Mouse (Mus musculus): ENCODE data around the gene Tab1.

Gene Tab1

DNA sequence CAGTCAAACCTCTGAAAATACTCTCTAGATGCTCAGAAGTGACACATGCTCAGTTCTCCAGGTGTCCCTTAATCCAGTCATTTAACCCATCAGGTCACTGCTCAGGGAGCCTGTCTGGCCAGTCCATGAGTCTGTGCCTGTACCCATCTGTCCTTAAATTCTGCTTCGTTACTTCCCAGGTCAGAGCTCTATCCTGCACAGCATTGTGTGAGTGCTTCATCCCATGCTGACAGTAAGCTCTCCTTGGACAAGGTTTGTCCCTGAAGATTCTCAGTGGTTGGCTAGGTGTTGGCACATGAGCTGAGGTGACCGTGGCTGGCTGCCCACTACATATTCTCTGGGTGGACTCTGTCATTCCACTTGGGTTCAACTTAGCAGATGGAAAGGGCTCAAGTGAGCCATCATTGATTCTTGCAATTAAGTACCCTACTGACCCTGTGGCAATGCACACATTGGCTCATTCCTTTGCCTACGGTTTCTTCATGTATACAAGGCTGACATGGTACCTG lies 73.2 kb downstream of the Tab1 start:
- no peak for DNase-seq (ENCODE audit: low spot score)

DNA sequence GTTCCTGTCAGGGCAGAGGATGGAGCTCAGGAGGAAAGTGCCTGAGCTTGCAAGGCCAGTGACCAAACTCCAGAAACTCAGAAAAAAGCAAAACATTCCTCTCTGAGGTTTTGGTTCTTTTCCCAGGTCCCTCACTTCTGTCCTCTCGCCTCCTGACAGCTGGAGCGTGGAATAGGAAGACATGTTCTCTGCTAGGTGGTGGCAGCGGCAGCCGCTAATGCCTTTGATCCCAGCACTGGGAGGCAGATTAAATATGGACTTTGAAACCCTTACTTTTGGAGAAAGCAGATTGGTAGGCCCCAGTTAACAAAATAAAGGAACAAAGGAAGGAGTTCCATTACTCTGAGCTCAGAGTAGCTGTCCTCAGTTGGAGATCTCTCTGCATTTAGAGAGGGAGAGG lies 75.5 kb downstream of the Tab1 start:
- no peak for DNase-seq (ENCODE audit: low spot score)
